Mouse (Mus musculus) kidney, postnatal 25 days (tissue): ENCODE data around the gene Gm45021.

ENCODE experiments used
- DNase-seq, 2 experiments: peaks; one replicate each; pipeline ENCODE4 v3.0.0; 2021; ENCODE audit warnings: mixed read lengths in 2 of 2

Gm45021 gene

GRCm38 (mm10) chr6:48589194-48589750 is at the start of gene Gm45021:
Gene Gm45021 (plus strand): TSS chr6:48589610.
- DNase-seq, result no peak

- DNase-seq, result no peak
These were observed 49.5 kb upstream of the Gm45021 start for GRCm38 (mm10) chr6:48539860-48540259.

DNA sequence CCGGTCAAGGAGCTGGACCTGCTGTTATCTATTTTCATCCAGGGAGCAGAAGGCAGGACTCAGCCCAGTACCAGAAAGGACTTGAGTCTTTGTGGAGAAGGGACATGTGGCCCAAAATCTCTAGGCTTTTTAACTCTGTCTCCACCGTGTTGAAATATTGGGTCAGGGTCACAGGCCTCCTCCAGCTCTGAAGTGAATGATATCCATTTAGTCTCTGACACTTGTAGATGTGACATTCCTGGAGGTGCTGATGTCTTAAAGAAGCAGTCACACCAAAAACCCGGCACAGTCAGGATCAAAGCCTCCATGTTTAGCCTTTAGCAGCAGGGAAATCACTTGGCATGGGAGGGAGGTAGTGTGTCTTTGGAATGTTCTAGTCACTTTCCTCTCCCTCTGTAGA is 48.7 kb upstream of the Gm45021 start:
- DNase-seq, result no peak

DNA sequence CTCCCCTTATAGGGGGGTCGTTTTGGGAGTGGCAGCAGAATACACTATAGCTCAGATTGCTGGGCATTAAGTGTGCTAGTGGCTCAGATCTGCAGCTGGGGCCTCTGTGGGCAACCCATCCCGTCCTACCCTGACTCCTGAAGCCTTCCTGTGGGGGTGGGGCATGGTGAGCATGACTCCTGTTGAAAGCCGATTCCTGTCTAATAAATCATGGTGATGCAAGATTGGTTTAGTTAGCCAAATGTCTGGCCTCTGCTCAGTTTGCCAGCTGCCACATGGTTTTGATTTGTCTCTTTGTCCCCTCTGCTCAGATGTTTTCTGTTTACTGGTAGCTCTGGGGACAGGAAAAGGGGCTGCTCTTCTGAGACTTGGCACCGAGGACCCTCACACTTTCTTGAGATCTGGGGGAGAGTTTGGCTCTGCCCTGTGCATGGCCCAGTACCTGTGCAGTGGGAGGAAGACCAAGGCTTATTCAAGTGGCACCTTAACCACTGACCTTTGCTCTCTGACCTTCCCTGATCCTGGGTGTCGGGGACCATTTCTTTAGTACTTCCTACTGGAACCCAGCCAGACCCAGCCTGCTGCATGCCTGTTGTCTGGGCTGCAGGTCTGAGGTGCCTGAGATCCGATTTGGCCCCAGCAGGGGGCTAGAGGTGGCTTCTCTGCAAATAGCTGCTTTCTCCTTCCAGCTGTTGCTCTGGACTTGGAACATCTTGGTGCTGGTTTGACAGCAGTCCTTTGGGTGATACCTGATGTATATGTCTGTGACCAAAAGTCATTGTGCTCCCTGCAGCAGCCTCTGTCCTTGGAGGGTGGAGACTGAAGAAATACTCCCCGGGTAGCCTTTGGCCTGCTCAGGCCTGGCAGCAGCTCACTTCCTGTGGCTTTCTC is 47.6 kb upstream of the Gm45021 start:
- peak; percentile 66 to 69 for DNase-seq

- no peak for DNase-seq
These were observed 46.8 kb upstream of the Gm45021 start for GRCm38 (mm10) chr6:48542631-48543030.

DNA sequence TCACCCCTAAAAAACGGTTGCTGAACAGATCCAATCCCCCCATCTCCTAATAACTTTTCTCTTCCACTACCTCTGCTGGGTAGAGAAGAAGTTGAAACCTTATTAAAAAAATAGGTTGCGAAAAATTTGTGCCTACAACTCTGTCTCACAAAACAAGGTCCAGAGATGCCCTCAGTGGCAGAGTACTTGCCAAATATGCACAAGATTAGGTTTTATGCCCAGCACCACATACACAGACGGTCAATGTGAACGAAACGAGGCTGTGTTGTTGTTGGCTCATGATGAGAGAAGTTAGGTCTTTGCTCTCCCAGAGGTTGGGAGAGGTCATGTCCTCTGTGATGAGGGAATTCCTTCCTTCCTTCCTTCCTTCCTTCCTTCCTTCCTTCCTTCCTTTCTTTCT is 44.2 kb upstream of the Gm45021 start:
- DNase-seq, result no peak

- DNase-seq, result peak; percentile 58 to 80
These were observed 43.1 kb upstream of the Gm45021 start for GRCm38 (mm10) chr6:48546271-48546670.

DNA sequence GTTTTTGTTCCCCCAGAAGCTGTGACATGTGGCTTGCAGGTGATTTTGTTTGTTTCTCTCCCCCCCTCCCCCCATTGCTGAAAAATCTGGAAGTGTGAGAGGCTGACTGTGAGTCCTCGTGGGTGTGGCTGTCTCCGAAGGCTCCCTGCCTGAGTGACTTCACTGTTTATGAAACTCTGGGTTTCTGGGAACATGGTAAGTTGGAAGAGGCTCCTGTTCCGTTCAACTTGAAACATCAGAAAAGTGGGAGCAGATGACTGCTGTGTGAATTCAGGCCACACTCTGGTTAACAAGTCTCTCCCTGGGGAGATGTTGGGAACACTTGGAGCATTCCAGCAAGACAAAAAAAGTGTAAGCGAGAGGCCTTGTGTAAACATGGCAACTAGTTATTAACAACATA is 42.6 kb upstream of the Gm45021 start:
- DNase-seq, result peak in 1 of 2 experiments; percentile 27

GRCm38 (mm10) chr6:48548314-48548713 is 41.1 kb upstream of the Gm45021 start:
- DNase-seq, result peak in 1 of 2 experiments; percentile 33

DNA sequence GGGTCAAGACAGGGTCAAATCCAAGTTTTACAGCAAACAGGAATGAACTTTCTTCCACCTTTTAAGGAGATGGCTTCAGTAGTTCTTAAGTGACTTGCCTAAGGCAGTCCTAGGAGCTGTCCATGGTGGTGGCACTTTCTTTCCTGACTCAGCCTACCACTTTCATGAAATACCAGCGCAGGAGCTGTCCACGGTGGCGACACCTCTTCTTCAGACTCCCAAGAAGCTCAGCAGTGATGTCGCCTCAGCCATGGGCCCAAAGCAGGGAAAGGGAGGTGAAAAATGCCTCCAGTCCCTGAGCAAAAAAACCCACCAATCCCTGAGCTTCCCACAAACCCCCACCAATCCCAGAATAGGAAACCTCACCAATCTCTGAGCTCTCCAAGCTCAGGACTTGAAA is 36.5 kb upstream of the Gm45021 start:
- DNase-seq, result peak; percentile 49 to 64

DNA sequence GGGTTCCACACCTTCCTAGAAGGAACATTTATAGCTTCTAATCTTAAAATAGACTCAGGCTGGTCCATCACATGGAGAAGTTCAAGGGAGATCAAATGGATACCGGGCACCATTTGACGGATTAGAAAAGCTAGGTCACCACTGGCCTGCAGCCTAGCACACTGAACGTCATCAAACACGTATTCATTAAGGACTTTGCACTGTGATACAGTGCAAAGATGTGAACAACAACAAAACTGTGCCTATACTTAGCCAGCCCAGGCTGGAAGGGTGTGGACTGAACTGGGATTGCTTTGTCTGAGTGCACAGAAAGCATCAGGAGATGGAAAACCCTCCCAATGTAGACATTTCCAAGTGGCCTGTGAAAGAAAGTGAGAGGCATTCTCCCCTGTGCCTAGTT is 35.6 kb upstream of the Gm45021 start:
- no peak for DNase-seq

DNA sequence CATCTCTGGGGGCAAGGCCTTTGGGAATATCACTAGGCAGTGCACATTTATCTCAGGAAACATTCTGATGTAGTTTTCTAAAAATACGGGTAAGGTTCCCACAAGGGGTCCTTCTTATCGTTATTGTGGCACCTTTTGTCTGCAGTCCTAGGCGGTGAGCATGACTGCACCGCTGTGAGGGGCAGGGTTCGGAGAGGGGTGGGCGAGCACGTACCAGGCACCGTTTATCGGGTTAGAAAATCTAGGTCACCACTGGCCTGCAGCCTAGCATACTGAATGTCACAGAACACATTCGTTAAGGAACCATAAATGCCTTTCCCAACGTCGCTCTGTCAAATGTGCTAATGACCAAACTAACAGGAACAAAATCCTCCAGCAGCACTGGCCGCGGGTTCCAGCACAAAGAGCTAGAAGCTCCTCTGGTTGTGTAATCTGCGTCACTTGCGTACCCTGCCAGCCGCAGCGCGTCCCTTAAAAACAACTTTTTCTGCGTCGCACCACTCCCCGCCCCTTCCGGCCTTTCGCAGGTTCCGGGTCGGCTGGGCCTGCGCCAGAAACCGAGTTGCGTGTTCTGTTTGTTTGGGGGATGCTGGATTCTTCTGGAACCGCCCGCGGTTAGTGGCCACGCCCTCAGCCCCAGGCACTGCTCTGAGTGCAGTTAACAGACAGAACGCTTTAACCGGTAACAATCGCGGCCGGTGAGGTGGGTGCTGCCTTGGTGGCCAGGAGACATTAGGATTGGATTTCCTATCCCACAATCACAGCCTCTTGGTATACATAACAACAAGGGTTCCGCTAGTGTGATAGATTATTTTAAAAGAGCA is 34.9 kb upstream of the Gm45021 start, which contains the start of gene Lrrc61:
Lrrc61 (plus strand) TSS at position 517 of the 824 bp plus-strand sequence.
- peak; percentile 98 to 99 for DNase-seq

DNA sequence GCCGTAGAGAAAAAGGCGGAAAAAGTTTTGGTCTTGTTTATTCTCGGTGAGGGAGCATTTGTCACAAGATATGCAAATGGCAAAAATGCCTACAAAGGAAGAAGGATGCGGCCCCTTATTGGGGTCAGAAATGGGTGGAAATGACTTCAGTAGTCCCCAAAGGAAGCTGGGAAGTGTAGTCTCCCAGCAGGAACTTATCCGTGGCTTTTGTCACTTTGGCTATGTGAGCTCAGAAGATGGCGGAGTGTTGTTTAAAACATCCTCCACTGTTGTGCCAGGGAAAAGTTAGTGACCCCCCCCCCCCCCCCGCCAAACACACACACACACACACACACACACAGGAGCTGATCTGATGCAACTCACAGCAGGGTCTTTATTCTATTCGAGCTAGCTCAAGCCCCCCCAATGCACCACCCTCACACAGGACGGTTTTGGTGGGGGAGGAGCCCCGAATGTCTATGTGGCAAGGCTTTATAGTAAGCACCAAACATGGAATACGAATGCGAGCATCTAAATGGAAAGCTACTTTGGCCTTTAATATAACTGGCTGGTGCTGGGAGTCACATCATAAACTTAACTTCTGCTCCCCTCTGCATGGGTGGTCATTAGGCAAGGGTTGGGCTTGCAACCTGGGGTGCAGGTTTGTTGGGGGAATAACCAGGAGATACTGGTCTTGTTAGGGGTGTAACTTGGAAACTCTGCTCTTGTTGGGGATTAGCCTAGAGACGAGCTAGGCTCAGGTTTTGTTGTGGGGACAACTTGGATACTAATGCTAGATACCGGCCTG is 34.1 kb upstream of the Gm45021 start:
- peak; percentile 67 to 81 for DNase-seq

DNA sequence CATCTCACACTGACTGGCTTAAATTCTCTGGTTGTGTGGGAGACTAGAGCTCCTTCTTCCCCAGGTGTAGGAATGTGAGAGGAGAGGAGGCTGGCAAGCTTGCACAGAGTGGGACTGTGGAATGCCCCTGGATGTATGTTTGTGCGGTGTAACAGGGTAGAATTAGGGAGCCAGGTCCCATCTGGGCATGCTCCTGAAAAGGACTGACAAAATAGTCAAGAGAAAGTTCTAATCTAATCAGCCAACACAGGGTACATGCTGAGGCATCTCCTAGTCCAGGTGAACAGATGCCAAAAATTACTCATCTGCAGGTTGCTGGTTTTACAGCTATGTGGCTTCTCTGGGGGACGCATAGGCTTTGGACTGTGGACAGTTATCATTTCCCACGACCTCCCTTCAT is 33.5 kb upstream of the Gm45021 start:
- DNase-seq, result no peak

GRCm38 (mm10) chr6:48565693-48566310 is 23.6 kb upstream of the Gm45021 start:
- DNase-seq, result peak; percentile 24 to 60

DNA sequence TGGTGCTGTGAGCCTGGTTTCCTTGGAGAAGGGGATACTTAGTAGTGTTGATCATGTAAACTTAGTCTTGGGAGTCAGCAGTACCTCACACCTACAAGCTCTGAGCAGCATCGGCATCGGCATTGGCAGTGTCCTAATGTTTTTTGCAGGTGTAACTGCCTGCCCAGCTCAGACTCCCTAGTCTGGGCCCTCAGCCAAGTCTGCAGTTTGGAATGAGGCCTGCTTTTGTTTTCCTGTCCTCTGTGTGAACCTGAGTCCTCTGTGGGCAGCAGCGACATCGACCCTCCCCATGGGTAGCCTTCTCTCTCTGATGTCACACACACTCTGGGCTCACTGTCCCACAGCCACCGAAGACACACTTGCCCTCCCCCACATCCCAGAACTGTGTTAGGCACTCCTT is 23.1 kb upstream of the Gm45021 start:
- peak; percentile 92 to 93 for DNase-seq

- DNase-seq, result peak; percentile 86 to 91
These were observed 21.1 kb upstream of the Gm45021 start for GRCm38 (mm10) chr6:48568036-48568984.

- DNase-seq, result peak in 1 of 2 experiments; percentile 66
These were observed 20.2 kb upstream of the Gm45021 start for GRCm38 (mm10) chr6:48569065-48569807.

- no peak for DNase-seq
These were observed 17.4 kb upstream of the Gm45021 start for GRCm38 (mm10) chr6:48572014-48572413.

DNA sequence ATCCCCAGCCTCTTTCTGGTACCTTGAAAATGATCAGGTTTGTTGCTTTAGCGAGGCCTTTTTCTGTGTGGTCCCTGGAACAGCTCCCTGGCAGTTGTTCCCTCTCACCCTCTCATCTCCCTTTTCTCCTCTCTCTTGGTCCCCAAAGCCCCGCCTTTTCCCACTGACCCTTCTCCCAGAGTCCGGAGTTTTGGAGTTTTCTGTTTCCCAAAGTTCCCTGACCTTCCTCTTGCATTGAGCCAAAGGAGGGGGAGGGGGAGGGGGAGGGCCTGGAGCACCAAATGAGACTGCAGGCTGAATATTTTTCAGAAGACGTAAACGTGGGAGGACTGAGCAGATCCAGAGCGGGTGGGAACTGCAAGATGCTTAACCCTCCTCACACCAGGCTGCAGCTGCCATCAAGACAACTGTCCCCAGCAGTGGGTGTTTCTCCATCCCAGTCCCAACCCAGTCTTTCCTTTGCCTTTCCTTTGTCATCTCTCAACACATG is 16.8 kb upstream of the Gm45021 start, which contains the start of gene Rarres2:
Rarres2 (minus strand) TSS at position 218 of the 490 bp plus-strand sequence.
- peak; percentile 68 to 83 for DNase-seq
